Mouse (Mus musculus): ENCODE results near the gene Gm42420. TPM values are rescaled to one million over a fixed set of nuclear protein-coding genes. Genes with fewer than 3 reads are reported as not detected.
A peak's percentile ranks its signal among the peaks of the same experiment; 100 is the strongest.

Gene Gm42420
- total RNA-seq, 2 experiments from 2014 or later, result 1.3 TPM; not detected in 1

DNA sequence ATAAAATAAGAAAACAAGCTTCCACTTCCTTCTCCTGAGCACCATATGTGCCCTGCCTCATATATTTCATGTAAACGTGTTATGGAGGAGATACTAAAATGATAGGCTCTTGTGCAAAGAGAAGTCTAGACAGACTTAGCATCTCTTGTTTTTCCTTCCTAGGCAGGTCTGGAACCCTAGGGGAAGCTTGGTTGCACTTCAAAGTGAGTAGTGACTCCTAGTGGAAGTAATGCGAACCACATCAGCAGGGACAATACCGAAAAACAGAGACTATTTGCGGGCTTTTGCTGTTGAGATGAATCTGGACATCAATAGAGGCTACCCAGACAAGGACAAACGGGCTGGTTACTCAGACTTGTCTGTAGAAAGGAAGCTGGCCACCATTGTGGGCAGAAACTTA, 18.0 kb upstream of the Gm42420 start:
- intact Hi-C loops (cut with DNase I), result no loop called here
- DNase-seq (ENCODE audit: low spot score in 2 of 2), result no peak

DNA sequence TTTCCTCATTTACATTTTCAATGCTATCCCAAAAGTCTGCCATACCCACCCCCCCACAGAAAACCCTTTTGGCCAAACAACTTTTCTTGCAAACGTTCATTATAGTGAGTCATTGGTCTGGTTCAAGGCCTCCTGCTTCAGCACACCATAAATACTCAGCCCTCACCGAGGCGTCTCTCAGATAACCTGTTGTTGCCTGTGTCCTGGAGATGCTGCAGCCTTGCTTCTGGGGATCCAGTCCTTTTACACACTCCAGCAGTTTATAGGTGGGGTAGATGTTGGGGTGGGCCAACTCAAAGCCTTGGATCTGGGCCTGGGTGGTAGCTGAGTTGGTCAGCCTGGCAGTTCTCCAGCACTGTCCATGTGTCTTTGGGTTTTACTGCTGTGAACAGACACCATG, 15.1 kb upstream of the Gm42420 start:
- intact Hi-C loops (cut with DNase I), result loop anchor here (5.0 kb wide), 1 partner anchor 153 kb away; no protein-coding TSS in a partner anchor
- no peak for DNase-seq (ENCODE audit: low spot score in 2 of 2)

DNA sequence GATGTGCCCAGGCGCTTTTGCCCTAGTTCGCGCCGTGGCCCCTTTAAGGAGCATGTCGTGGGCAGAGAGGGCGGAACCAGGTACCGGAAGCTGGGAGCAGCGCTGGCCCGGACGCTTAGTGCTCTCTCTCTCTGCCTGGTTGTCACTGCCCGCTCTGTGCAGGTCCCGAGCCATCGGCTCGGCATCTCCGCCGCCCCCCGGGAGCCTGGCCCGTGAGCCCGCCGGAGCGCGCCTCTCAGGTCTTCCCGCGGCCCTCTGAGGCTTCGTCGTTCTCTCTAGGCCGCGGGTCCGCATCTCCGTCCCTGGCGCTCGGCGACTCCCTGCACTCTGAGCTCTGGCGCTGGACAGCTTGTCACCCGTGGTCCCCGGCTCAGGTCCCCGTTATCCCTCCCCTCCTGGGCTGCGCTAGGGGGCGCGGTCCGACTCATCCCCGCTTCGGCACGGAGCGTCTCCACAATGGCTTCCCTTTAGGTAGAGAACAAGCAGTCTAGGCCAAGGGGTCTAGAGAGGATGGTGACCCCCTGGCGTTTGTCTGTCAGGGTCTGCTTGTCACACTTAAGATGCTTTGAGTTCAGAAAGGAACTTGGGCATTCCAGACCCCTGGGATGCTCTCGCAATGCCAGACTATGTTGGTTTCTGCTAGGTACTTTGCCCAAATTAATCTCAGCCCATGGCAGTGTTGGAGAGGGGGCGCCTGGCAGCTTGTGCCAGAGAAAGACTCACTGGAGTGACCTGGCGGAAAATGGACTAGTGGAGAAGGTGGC, 11.6 kb upstream of the Gm42420 start, which contains the start of gene Adck2:
TSS of gene Adck2 (plus strand) at position 83 of the 764 bp plus-strand sequence.
- intact Hi-C loops (cut with DNase I), result loop anchor here (5.0 kb wide), 1 partner anchor 157 kb away; no protein-coding TSS in a partner anchor
- DNase-seq (ENCODE audit: low spot score in 2 of 2), result peak; percentile 79 to 84

DNA sequence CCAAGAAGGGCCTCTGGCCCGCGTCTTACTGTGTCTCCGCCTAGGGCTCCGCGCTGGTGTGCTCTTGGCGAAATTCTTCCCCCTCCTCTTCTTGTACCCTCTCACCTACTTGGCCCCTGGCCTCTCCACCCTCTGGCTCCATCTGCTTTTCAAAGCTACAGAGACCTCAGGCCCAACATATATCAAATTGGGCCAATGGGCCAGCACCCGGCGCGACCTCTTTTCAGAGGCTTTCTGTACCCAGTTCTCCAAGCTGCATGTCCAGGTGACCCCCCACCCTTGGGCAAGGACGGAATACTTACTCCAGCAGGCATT, 11.0 kb upstream of the Gm42420 start:
- intact Hi-C loops (cut with DNase I), result loop anchor here (5.0 kb wide), 1 partner anchor 157 kb away; no protein-coding TSS in a partner anchor
- DNase-seq (ENCODE audit: low spot score in 2 of 2), result no peak

DNA sequence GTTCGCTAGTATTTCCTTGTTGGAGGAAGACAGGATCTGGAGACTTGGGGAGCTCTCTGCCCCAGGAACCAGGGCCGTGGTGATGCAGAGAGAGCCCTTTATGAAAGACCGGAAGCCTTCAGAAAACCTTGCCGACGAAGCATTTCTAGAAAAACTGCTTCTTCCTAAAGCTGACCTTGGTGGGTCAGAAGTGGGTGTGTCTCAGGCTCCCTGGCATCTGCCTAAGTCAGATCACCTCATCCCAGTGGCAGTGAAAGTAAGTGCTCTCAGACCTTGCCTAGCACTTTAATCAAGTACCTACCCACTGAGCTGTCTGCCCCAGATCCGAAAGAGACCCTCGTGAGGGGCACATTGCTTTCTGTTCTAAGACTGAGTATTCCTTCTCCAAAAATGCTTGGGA, 10.6 kb upstream of the Gm42420 start:
- intact Hi-C loops (cut with DNase I), result loop anchor here (5.0 kb wide), 1 partner anchor 158 kb away; no protein-coding TSS in a partner anchor
- no peak for DNase-seq (ENCODE audit: low spot score in 2 of 2)

DNA sequence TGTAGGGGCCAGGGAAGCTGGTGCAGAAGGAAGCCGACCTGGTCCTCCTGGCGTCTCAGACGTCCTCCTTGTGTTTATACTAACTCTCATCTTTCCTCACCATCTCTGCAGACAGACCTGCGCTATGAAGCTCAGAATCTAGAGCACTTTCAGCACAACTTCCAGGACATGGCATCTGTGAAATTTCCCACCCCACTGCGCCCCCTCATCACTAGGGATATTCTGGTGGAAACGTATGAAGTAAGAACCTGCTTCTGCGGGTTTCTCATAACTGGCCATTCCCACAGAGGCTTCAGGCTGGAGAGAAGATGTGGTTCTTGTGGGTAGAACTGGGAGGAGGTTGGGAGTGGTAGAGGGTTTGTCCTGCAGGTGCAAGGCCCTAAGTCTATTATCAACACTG, 6.0 kb upstream of the Gm42420 start:
- DNase-seq (ENCODE audit: low spot score in 2 of 2), result peak in 1 of 2 experiments; percentile 32
- intact Hi-C loops (cut with DNase I), result no loop called here

DNA sequence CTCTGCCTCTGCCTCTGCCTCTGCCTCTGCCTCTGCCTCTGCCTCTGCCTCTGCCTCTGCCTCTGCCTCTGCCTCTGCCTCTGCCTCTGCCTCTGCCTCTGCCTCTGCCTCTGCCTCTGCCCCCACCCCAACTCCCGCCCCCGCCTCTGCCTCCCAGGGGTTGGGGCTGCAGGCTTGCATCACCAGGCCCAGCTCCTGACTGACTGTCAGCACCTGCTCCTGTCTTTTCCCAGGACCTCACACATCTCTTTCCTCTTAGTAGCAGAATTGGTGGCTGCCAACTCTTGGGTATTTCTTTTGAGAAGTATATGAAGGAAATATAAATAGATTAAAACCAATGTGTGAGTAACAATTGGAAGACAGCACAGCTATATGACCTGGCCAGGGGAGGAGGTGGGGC, 5.0 kb upstream of the Gm42420 start:
- DNase-seq (ENCODE audit: low spot score in 2 of 2), result no peak
- intact Hi-C loops (cut with DNase I), result no loop called here

DNA sequence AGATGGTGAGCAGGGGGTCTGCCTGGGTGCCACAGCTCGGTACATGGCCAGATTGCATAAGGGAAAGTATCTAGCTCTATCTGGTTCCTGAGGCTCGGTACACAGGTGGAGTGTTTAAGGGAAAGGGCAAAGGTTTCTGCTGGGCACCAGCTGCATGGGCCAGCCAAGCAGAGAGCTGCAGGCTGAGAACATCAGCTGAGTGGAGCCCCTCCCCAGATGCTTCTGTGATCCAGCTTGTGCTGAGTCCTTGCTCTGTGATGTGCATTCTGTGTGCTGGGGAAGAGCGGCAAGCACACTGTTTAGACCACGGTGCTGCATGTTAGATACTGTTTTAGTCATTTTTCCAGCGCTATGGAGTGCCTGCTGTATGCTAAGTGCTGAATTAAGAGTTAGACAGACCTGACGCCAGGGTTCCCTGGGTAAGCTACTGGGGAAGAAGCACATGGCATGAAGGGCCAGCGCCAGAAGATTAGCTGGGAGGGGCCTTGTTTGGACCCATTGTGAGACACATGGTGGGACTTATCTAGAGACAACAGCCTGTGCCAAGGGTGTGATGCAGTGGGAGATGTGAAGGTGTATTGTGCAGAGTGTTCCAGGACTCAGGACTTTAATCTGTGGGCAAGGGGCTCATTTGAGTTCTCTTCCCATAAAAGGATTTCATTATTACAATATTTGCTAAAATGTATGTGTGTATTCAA, 4.3 kb upstream of the Gm42420 start:
- intact Hi-C loops (cut with DNase I), result no loop called here
- no peak for DNase-seq (ENCODE audit: low spot score in 2 of 2)

DNA sequence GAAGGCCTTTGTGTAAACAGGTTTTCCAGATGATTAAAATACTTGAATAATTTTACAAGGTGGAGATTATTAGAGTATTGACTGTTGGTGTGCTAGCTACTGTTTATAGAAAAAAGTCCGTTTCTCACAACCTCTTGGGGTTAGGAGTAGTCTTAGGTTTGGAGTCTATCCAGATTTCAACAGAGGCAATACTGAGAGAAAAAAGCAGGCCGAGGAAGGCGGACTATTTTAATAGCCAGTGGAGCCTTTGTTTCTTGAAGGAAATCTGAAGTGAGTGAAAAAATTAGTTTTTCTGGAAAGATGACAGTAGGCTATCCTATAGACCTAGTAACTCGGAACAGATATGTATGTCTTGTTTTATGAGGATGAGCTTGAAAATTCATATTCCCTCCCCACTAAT, 5.9 kb downstream of the Gm42420 start:
- DNase-seq (ENCODE audit: low spot score in 2 of 2), result no peak
- intact Hi-C loops (cut with DNase I), result no loop called here

DNA sequence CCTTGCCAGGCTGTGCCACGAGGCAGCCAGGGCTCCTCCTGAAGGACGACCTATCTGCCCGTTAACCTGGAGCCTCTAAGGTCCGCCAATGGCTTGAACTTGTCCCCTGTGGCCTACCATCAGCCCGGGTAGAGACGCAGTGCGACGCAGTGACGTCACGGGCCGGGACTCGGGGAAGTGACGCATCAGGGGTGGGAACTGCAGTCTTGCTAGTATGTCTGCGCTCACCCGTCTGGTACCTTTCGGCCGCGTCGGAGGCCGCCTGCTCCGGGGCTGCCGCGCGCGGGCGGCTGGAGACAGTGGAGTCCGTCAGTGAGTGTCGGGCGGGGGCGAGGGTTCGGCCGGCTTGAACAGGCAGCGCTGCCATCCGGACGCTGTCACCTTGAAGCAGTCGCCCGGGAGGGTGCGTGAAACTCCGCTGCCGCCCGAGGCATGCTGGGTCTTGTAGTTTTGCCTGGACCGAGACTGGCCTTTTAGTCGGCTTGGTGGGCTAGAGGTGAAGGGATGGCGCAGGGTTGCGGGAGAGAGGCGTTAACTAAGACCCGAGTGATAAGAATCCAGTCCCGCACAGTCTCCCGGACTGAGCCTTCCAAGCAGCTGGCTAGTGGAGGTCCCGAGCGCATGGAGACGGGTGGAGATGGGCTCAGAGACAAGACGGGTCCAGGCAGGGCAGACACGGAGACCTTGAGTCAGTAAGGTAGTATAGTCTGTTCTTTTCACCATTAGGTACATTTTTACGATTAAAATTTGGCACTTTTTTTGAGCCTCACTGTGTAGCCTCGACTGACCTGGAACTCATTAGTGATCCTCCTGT, 7.1 kb downstream of the Gm42420 start, which contains the start of gene Ndufb2:
TSS of gene Ndufb2 (plus strand) at position 174 of the 814 bp plus-strand sequence.
- DNase-seq (ENCODE audit: low spot score in 2 of 2), result peak; percentile 96 to 97
- intact Hi-C loops (cut with DNase I), result no loop called here

DNA sequence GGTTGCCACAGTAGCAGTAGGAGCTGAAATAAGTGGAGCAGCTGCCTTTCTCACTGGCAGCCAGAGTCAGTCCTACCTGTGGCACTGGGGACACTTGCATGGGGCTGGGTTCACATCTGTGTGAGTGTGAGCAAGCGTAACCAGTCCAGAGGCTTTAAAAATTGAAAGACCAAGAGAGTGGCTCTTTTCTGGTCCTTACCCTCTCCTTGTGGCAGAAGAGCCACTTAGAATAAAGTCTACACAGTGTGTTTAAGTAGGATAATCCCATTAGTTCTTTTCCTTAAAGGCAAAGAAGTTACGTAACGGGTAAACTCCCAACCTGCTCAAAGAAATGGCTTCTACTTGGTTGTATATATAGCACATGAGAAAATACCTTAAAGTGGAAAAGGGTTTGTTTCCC, 15.3 kb downstream of the Gm42420 start:
- intact Hi-C loops (cut with DNase I), result no loop called here
- no peak for DNase-seq (ENCODE audit: low spot score in 2 of 2)

DNA sequence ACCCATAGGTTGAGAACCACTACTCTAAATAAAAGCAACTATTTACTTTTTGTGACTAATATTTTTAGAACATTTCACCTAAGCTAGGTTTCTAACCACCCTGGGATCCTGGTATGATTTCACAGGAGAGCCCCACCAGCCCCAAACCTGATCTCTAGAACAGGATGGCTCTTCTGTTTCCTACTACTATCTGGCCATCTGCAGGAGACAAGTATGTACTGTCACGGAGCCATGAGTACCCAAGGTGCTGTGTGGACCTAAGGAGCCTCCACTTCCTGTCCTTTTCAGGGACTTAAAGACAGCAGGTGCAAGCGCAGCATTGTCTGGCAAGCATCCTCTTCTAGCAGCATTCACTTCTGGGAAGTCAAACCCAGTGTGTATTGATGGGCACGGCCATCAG, 16.3 kb downstream of the Gm42420 start:
- DNase-seq (ENCODE audit: low spot score in 2 of 2), result no peak
- intact Hi-C loops (cut with DNase I), result no loop called here

DNA sequence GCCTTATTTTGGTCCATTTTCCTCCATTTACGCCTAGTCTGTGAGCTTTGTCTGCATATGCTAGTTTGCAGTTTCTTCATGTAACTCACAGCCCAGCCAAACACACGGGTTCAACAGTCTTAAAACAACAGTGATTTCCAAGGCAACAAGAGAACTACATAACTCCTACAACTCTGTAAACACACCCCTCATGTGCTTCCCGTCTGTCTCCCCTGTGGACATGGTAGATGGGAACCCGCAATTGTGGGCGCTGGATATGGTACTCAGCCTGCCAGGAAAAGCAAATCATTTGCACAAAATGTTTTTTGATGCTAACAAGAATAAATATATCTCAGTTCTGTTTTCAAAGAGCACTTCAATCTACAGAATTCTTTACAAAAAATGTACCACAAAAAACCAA, 19.0 kb downstream of the Gm42420 start:
- DNase-seq (ENCODE audit: low spot score in 2 of 2), result no peak
- intact Hi-C loops (cut with DNase I), result no loop called here

DNA sequence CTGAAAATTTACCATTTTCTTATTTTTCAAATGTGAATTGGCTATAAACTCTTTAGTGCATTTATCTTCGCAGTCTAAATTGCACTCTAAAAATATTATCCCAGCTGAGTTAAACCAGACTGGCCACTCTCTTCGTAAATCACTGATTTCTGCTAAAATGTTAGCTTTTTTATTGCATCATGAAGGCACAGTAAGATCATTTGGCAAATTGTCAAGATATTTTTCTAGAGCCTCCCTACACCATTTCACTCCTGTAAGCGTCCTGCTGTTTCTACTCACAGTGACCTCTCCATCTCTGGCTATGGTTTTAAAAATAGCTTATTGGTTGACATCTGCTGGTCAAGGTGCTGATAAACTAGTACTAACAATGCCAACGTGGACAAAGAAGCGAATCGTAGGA, 20.5 kb downstream of the Gm42420 start:
- DNase-seq (ENCODE audit: low spot score in 2 of 2), result no peak
- intact Hi-C loops (cut with DNase I), result no loop called here

DNA sequence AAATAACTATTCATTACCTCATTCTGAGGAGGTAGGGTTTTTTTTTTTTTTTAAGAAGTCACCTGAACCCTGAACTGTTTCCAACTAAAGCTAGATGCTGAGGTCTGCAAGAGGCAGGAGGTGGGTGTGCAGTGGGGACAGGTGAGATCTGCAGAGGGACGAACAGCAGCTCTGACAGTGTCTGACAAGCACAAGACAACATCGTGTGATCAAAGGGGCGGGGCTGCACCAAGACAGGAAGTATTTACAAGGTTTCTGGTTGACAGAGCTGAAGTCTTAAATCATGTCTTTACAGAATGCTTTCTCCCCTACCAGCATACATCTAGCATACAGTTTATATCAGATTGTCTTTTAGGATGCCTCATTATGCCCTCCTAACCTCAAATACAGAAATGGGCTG, 21.3 kb downstream of the Gm42420 start:
- intact Hi-C loops (cut with DNase I), result no loop called here
- no peak for DNase-seq (ENCODE audit: low spot score in 2 of 2)

DNA sequence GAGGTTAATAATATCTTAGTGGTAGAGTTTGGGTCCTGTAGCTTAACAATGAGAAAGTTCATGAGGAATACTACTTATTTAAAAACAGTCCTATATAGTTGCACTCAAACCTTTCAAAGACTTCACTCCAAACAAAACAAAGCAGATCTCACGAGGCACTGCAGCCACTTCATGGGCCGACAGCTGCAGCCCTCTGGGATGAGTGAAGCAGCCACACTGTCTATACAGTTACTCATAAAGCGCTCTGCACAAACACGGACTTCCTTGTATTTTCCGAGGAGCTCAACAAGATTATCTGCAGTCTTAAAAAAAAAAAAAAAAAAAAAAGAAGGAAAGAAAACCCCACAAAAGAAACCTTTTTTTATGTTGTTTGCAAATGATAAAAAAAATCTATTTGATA, 21.8 kb downstream of the Gm42420 start:
- DNase-seq (ENCODE audit: low spot score in 2 of 2), result no peak
- intact Hi-C loops (cut with DNase I), result no loop called here

DNA sequence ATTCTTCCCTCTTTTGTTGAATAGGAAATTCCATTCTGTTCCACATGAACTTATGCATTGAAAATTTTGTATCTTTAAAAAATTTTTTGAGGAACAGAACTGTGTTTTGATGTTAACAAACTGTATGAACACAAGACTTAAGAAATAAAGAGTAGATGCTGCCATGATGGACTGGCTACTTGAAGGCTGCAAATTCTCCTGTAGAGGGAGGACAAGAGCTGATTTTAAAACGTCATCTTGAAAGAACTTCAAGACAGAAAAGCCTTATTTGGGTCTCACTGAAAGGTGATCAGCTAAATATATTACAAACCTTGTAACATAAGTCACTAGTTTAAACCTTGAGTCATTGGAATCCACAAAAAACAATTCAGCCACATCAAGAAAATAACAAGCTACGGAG, 24.7 kb downstream of the Gm42420 start:
- intact Hi-C loops (cut with DNase I), result no loop called here

DNA sequence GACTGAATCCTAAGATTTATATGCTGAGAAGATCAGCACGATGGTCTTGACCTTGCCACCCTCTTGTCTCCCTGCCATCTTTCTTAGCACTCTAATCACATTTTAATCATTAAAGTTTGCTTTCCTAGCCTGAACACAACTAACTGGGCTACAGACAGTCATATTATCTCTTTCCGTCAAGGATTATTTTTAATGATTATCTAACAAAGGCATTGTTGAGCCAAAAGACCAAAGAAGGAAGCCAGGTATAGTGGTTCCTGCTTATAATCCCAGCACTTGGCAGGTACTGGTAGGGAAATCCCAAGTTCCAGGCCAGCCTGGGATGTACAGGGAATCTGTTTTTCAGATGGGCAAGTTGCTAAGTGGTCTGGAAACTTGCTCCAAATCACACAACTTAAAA, 25.7 kb downstream of the Gm42420 start:
- intact Hi-C loops (cut with DNase I), result no loop called here

More for the DNA sequence above, 24.7 kb downstream of the Gm42420 start:
- no peak for DNase-seq (ENCODE audit: low spot score in 2 of 2)

More for the DNA sequence above, 25.7 kb downstream of the Gm42420 start:
- no peak for DNase-seq (ENCODE audit: low spot score in 2 of 2)
